Mouse (Mus musculus): ENCODE data around the gene Krt2. TPM values are rescaled to one million over a fixed set of nuclear protein-coding genes. Genes with fewer than 3 reads are reported as not detected.

Gene Krt2
- polyA plus RNA-seq, 1 experiment from 2014 or later: not detected

DNA sequence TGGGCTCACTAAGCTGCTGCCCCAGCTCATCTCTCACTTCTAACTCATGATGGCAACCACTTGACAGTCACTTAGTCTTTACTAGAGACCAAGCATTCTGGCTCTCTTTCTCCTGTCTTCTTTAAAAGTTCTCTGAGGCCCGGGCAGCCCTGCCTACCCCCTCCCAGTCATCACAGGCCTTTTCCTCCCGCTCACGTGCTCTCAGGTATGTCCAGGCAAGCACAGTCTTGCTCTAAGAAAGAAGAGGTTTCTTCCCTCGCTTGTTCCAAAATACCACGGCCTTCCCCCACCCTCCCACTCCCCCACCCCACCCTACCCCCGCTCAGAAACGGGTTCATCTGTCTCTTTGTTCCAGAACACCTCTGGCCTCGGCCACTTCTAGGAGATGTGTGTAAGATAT is 47.7 kb downstream of the Krt2 start:
- 27% methylated on average over 8 of the region's 8 CpGs for WGBS
- Histone ChIP-seq H3K4me3 (replicated peaks) (no peak overlapping the region), H3K36me3 (no peaks in the 10 kb centered on the region), H3K4me1 (no peaks in the 10 kb centered on the region), H3K27ac (no peak overlapping the region; the same call in 1 of the 2 replicates), H3K9me3 (no peaks in the 10 kb centered on the region), H3K27me3 (replicated peaks) (no peaks in the 10 kb centered on the region), H3K9ac (no peak overlapping the region), H3K4me2 (no peak overlapping the region)
- no peak for ATAC-seq (ENCODE audit: insufficient read depth, low FRiP score, low read depth)

Other genes starting within 250 kb of the Krt2 start
- gene Krt75, start 244.3 kb downstream of the Krt2 start, polyA plus RNA-seq (2015; fragmentation: Nextera tagmentation; extraction: Ambion mirVana): 0.21 and 0.34 TPM in 2 replicates
- gene Gm5414, start 190.0 kb downstream of the Krt2 start, polyA plus RNA-seq (2015; fragmentation: Nextera tagmentation; extraction: Ambion mirVana): not detected in 2 replicates
- 0.08 TPM in 1 of 2 replicates, not detected in the other for gene Gm5478, start 170.8 kb downstream of the Krt2 start, polyA plus RNA-seq (2015; fragmentation: Nextera tagmentation; extraction: Ambion mirVana)
- 1.4 and 3.4 TPM in 2 replicates for gene Krt6b, start 137.9 kb downstream of the Krt2 start, polyA plus RNA-seq (2015; fragmentation: Nextera tagmentation; extraction: Ambion mirVana)
- gene Krt6a, start 123.9 kb downstream of the Krt2 start, polyA plus RNA-seq (2015; fragmentation: Nextera tagmentation; extraction: Ambion mirVana): 90.3 and 179 TPM in 2 replicates
- gene Krt5, start 105.3 kb downstream of the Krt2 start, polyA plus RNA-seq (2015; fragmentation: Nextera tagmentation; extraction: Ambion mirVana): 187 and 301 TPM in 2 replicates
- not detected in 2 replicates for gene Krt71, start 75.1 kb downstream of the Krt2 start, polyA plus RNA-seq (2015; fragmentation: Nextera tagmentation; extraction: Ambion mirVana)
- gene Krt72, start 31.7 kb downstream of the Krt2 start, polyA plus RNA-seq (2015; fragmentation: Nextera tagmentation; extraction: Ambion mirVana): not detected in 2 replicates
- not detected in 2 replicates for gene Krt73, start 15.8 kb downstream of the Krt2 start, polyA plus RNA-seq (2015; fragmentation: Nextera tagmentation; extraction: Ambion mirVana)
- gene Krt1, start 32.6 kb upstream of the Krt2 start, polyA plus RNA-seq (2015; fragmentation: Nextera tagmentation; extraction: Ambion mirVana): 1.8 and 2.7 TPM in 2 replicates
- 0.06 and 0.14 TPM in 2 replicates for gene Krt77, start 51.5 kb upstream of the Krt2 start, polyA plus RNA-seq (2015; fragmentation: Nextera tagmentation; extraction: Ambion mirVana)
- not detected in 2 replicates for gene Krt76, start 74.8 kb upstream of the Krt2 start, polyA plus RNA-seq (2015; fragmentation: Nextera tagmentation; extraction: Ambion mirVana)
- 390 and 937 TPM in 2 replicates for gene Krt4, start 106.6 kb upstream of the Krt2 start, polyA plus RNA-seq (2015; fragmentation: Nextera tagmentation; extraction: Ambion mirVana)
- 1.2 and 1.6 TPM in 2 replicates for gene Krt79, start 122.2 kb upstream of the Krt2 start, polyA plus RNA-seq (2015; fragmentation: Nextera tagmentation; extraction: Ambion mirVana)
- gene Krt78, start 136.1 kb upstream of the Krt2 start, polyA plus RNA-seq (2015; fragmentation: Nextera tagmentation; extraction: Ambion mirVana): 2.3 and 5.7 TPM in 2 replicates
- 916 and 929 TPM in 2 replicates for gene Krt8, start 186.3 kb upstream of the Krt2 start, polyA plus RNA-seq (2015; fragmentation: Nextera tagmentation; extraction: Ambion mirVana)
- gene Krt18, start 210.0 kb upstream of the Krt2 start, polyA plus RNA-seq (2015; fragmentation: Nextera tagmentation; extraction: Ambion mirVana): 448 and 512 TPM in 2 replicates

Data from stomach, embryonic 15.5 days (tissue).